Mouse (Mus musculus) CH12.LX (cell line): Measurements from ENCODE around the gene Gm17545. TPM values are rescaled to one million over a fixed set of nuclear protein-coding genes. Genes with fewer than 3 reads are reported as not detected.

Experiments
- DNase-seq: peaks from one replicate; pipeline ENCODE4 v3.0.0-alpha.2; 2013; ENCODE audit errors: extremely low read depth
- H3K27ac ChIP-seq: 2 replicates; pipeline ENCODE4 v1.5.1; 2012; ENCODE audit warnings: low read depth, mild to moderate bottlenecking, control low read depth, moderate library complexity; ENCODE audit not compliant: insufficient read depth
- H3K27me3 ChIP-seq: replicated peaks from 2 replicates; pipeline ENCODE3; 2012; ENCODE audit warnings: inconsistent platforms
- H3K36me3 ChIP-seq, 2 experiments: replicated peaks in 1 of 2; 2 replicates each; pipeline versions ENCODE3 to v1.6.1; 2012; ENCODE audit warnings: inconsistent platforms in 1 of 2, low read length in 1 of 2, mild to moderate bottlenecking in 1 of 2, mixed read lengths in 1 of 2, moderate library complexity in 1 of 2; ENCODE audit not compliant: control insufficient read depth in 1 of 2, insufficient read depth in 1 of 2
- H3K4me1 ChIP-seq, 2 experiments: 2 replicates each; pipeline ENCODE4 v1.6.1; 2012; ENCODE audit warnings: inconsistent platforms in 1 of 2, moderate library complexity in 1 of 2; ENCODE audit not compliant: insufficient read depth in 2 of 2, control insufficient read depth in 1 of 2
- H3K4me2 ChIP-seq: 2 replicates; pipeline ENCODE4 v1.6.1; 2012; ENCODE audit warnings: low read depth, mild to moderate bottlenecking, control low read depth; ENCODE audit not compliant: poor library complexity, insufficient read depth, severe bottlenecking
- H3K4me3 ChIP-seq, 3 experiments: fragments of 150-350 bp in 1 of 3; sonication (generic) in 1 of 3; replicated peaks in 1 of 3; 2 replicates each; pipeline versions ENCODE3 to v1.5.1; 2011 to 2012; ENCODE audit warnings: low read depth in 2 of 3, low read length in 2 of 3, mild to moderate bottlenecking in 2 of 3, moderate library complexity in 2 of 3, control low read depth in 1 of 3, improper control_type of control experiment in 1 of 3, inconsistent platforms in 1 of 3, mixed read lengths in 1 of 3; ENCODE audit not compliant: poor library complexity in 1 of 3
- H3K79me2 ChIP-seq: replicated peaks from 2 replicates; pipeline ENCODE4 v1.6.1; 2012; ENCODE audit warnings: mild to moderate bottlenecking, moderate library complexity; ENCODE audit not compliant: control insufficient read depth, poor library complexity, insufficient read depth, severe bottlenecking; ENCODE audit errors: extremely low read depth
- H3K9ac ChIP-seq: 2 replicates; pipeline ENCODE4 v1.6.1; 2012; ENCODE audit warnings: low read depth, mild to moderate bottlenecking, control low read depth, moderate library complexity; ENCODE audit not compliant: insufficient read depth
- H3K9me3 ChIP-seq: replicated peaks from 2 replicates; pipeline ENCODE3; 2012; ENCODE audit warnings: low read length, inconsistent platforms, mixed read lengths
- BHLHE40 ChIP-seq: IDR thresholded peaks from 2 replicates; pipeline ENCODE4 v1.6.1; 2011; ENCODE audit warnings: mild to moderate bottlenecking, low read depth, low read length, improper control_type of control experiment
- CTCF ChIP-seq, 2 experiments: IDR thresholded peaks in 1 of 2; conservative IDR thresholded peaks in 1 of 2; 2 replicates each; pipeline ENCODE4 v1.5.1; 2011 to 2012; ENCODE audit warnings: low read depth in 2 of 2, low read length in 2 of 2, improper control_type of control experiment in 1 of 2, inconsistent platforms in 1 of 2, mild to moderate bottlenecking in 1 of 2, moderate library complexity in 1 of 2
- E2F4 ChIP-seq: IDR thresholded peaks from 2 replicates; pipeline ENCODE4 v1.6.1; 2011; ENCODE audit warnings: low read depth, low read length, improper control_type of control experiment; ENCODE audit not compliant: insufficient replicate concordance
- ELF1 ChIP-seq: IDR thresholded peaks from 2 replicates; pipeline ENCODE4 v1.6.1; 2014; ENCODE audit warnings: low read depth, mild to moderate bottlenecking, inconsistent platforms, low read length, improper control_type of control experiment
- EP300 ChIP-seq: IDR thresholded peaks from 2 replicates; pipeline ENCODE4 v1.6.1; 2011; ENCODE audit warnings: low read length, improper control_type of control experiment
- HCFC1 ChIP-seq: IDR thresholded peaks from 2 replicates; pipeline ENCODE4 v1.6.1; 2012; ENCODE audit warnings: low read depth, mild to moderate bottlenecking, inconsistent platforms, low read length, improper control_type of control experiment
- IRF4 ChIP-seq: IDR thresholded peaks from 2 replicates; pipeline ENCODE4 v1.6.1; 2014; ENCODE audit warnings: low read depth, mild to moderate bottlenecking, inconsistent platforms, low read length, improper control_type of control experiment
- JUND ChIP-seq: conservative IDR thresholded peaks from 2 replicates; pipeline ENCODE4 v1.6.1; 2011; ENCODE audit warnings: low read depth, low read length, improper control_type of control experiment
- MAFK ChIP-seq: IDR thresholded peaks from 2 replicates; pipeline ENCODE4 v1.6.1; 2011; ENCODE audit warnings: low read length, improper control_type of control experiment; ENCODE audit not compliant: insufficient replicate concordance
- MAZ ChIP-seq: IDR thresholded peaks from 2 replicates; pipeline ENCODE4 v1.6.1; 2012; ENCODE audit warnings: low read depth, mild to moderate bottlenecking, inconsistent platforms, low read length, improper control_type of control experiment, moderate library complexity
- MXI1 ChIP-seq: IDR thresholded peaks from 2 replicates; pipeline ENCODE4 v1.6.1; 2011; ENCODE audit warnings: mild to moderate bottlenecking, low read depth, low read length, improper control_type of control experiment
- NELFE ChIP-seq: IDR thresholded peaks from 2 replicates; pipeline ENCODE4 v1.6.1; 2011; ENCODE audit warnings: low read depth, low read length, improper control_type of control experiment
- POLR2A ChIP-seq: IDR thresholded peaks from 2 replicates; pipeline ENCODE4 v1.6.1; 2011; ENCODE audit warnings: low read depth, mild to moderate bottlenecking, improper control_type of control experiment, low read length
- POLR2AphosphoS2 ChIP-seq: IDR thresholded peaks from 2 replicates; pipeline ENCODE4 v1.6.1; 2011; ENCODE audit warnings: low read depth, low read length, improper control_type of control experiment
- SIN3A ChIP-seq: IDR thresholded peaks from 2 replicates; pipeline ENCODE4 v1.6.1; 2012; ENCODE audit warnings: low read length, improper control_type of control experiment, inconsistent platforms
- TBP ChIP-seq: conservative IDR thresholded peaks from 2 replicates; pipeline ENCODE4 v1.6.1; 2011; ENCODE audit warnings: low read depth, low read length, improper control_type of control experiment
- TCF12 ChIP-seq: IDR thresholded peaks from 2 replicates; pipeline ENCODE4 v1.6.1; 2014; ENCODE audit warnings: low read depth, mild to moderate bottlenecking, inconsistent platforms, low read length, improper control_type of control experiment
- UBTF ChIP-seq: IDR thresholded peaks from 2 replicates; pipeline ENCODE4 v1.6.1; 2012; ENCODE audit warnings: low read depth, mild to moderate bottlenecking, inconsistent platforms, low read length, improper control_type of control experiment, moderate library complexity
- USF1 ChIP-seq: IDR thresholded peaks from 2 replicates; pipeline ENCODE4 v1.6.1; 2014; ENCODE audit warnings: low read depth, mild to moderate bottlenecking, inconsistent platforms, low read length, improper control_type of control experiment
- ZC3H11A ChIP-seq: IDR thresholded peaks from 2 replicates; pipeline ENCODE4 v1.6.1; 2012; ENCODE audit warnings: low read depth, mild to moderate bottlenecking, inconsistent platforms, low read length, improper control_type of control experiment
- ZMIZ1 ChIP-seq: IDR thresholded peaks from 2 replicates; pipeline ENCODE4 v1.6.1; 2012; ENCODE audit warnings: low read depth, mild to moderate bottlenecking, inconsistent platforms, low read length, improper control_type of control experiment
- ZNF384 ChIP-seq: IDR thresholded peaks from 2 replicates; pipeline ENCODE4 v1.6.1; 2012; ENCODE audit warnings: low read depth, low read length, improper control_type of control experiment, inconsistent platforms
- dilution Hi-C: fragments of 300-500 bp; cut with MboI; formaldehyde crosslinking; loops from 2 replicates; pipeline ENCODE4 v1.14.3; 2020; ENCODE audit warnings: low sequenced_read_pairs; ENCODE audit not compliant: extremely low pct_unique_long_range_greater_than_20kb, extremely low pct_ligation_motif_present
- in situ Hi-C: fragments of 300-500 bp; cut with MboI; formaldehyde crosslinking; loops from 3 replicates; pipeline ENCODE4 v1.14.3; 2019; ENCODE audit warnings: low sequenced_read_pairs, low pct_ligation_motif_present, low pct_unique_long_range_greater_than_20kb, mixed read lengths
- polyA plus RNA-seq: library from polyadenylated mRNA; unstranded; fragments of >175 nt; gene quantifications from 2 replicates; pipeline ENCODE4 v1.2.1, GENCODE M21; 2012; ENCODE audit warnings: low read depth; ENCODE audit not compliant: insufficient read length
- total RNA-seq, 2 experiments: library from RNA; depleted of rRNA; stranded (reverse); fragments of 300-350 nt in 1 of 2; fragments of >200 nt in 1 of 2; gene quantifications; 2 replicates each; pipeline ENCODE4 v1.2.3; 2012 to 2014

The Gm17545 gene
- total and polyA plus RNA-seq, 3 experiments, result not detected

DNA sequence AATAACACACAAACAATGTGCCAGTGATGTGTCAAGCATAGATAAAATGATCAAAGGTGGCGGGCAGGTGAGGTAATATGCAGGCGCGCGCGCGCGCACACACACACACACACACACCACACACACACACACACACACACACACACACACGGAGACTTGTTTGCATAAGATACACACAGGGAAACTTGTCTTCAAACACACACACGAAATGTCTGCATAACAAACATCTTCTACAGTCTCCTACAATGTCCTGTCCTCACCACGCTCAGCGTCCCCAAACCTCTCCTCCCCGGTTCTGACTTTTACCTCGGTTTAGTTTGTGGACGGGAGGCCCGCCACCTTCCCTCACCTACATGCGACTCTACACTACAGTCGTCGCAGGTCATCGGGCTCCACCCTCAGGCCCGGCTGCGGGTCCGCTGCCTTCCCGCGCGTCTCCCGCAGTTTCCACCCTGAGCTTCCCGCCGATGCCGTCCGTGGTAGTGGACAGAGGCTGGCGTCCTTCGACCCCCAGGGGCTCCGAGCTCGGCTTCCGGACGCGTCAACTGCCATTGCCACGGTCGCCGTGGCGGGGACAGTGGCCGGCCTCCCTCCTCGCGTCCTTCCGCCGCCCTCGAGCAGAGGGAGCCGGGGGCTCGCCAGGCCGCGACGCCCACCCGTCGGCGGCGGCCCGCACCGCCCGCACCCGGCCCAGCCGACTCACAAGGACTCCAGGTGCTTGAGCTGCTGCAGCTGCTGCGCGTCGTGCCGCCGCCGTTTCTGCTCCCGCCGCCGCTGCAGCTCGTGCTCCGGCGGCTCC is 13.5 kb downstream of the Gm17545 start (continued):
- no peak for TF ChIP-seq MAFK
- TF ChIP-seq JUND, result no peak
- TF ChIP-seq EP300, result no peak
- TF ChIP-seq SIN3A, result peak; percentile 50; the same call in 1 of the 2 replicates
- peak; percentile 32; the same call in 1 of the 2 replicates for TF ChIP-seq UBTF
- no peak for TF ChIP-seq ZC3H11A
- no peak for TF ChIP-seq CTCF (conservative IDR thresholded peaks at IDR 0.05 in 1 of 2, IDR thresholded peaks at IDR 0.05 in 1 of 2; ENCODE audit: low read depth in 2 of 2, low read length in 2 of 2)
- TF ChIP-seq ZMIZ1, result no peak; the same call in 1 of the 2 replicates

DNA sequence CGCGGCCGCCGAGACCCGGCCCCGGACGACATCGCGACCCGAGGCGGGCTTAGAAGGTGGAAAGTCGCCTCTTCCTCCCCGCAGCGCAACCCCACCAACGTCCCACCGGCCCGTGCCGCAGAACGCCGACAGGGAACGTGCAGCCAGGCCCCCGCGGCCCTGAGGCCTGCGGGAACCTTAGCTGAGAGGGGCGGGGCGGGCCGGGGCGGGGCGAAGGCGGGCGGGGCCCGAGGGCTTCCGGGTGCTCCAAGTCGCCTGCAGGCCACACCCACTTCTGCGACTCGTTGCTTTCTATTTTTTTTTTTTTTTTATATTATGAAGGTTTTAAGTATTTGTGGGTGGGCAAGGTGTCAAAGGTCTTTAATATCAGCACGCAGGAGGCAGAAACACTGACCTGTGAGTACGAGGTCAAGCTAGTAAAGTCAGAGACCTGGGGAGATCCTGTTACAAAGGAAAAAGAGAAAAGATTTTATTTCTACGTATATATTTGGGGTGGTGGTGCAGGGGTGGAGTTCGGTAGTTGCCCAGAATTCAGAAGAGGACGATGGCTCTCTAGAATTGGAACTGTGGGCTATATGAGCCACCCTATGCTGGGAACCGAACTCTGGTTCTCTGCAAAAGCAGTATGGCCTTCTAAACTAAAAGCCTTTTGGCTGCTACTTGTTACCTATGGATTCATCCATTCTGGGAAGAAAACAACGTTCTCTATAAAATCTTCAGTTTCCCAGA is 14.2 kb downstream of the Gm17545 start:
- Histone ChIP-seq H3K4me3 (peak overlapping the region; percentile 78 to 92 (median 84)), H3K27ac (peak overlapping the region; percentile 27), H3K36me3 (peaks cover 10 to 26% of the 10 kb centered on the region in 2 experiments), H3K9ac (peak overlapping the region; percentile 73), H3K27me3 (no peaks in the 10 kb centered on the region), H3K9me3 (no peaks in the 10 kb centered on the region), H3K4me1 (0 out of 4 replicates have a peak, but pooled peaks cover 0 to 7% of the 10 kb centered on the region in 2 experiments), H3K79me2 (peaks cover 7% of the 10 kb centered on the region), H3K4me2 (peak overlapping the region; percentile 95)
- peak; percentile 81 for DNase-seq
- TF ChIP-seq ZNF384 (peak; percentile 94), TBP (0 out of 2 replicates have a peak, but pooled peaks have one; percentile 39), E2F4 (no peak), IRF4 (no peak), MAZ (peak; percentile 77; the same call in 1 of the 2 replicates), ZMIZ1 (peak; percentile 78), BHLHE40 (peak; percentile 75), POLR2AphosphoS2 (0 out of 2 replicates have a peak, but pooled peaks have one; percentile 36), MXI1 (peak; percentile 53), TCF12 (peak; percentile 44; the same call in 1 of the 2 replicates), USF1 (no peak), HCFC1 (peak; percentile 57), POLR2A (peak; percentile 94), ELF1 (peak; percentile 90), NELFE (peak; percentile 92)
- in situ Hi-C loops, result no loop called here
- dilution Hi-C loops, result no loop called here
